Mouse (Mus musculus) T-helper 2 cell (primary cell): Measurements from ENCODE around the gene Gm5565.
"Not testable (repeated sequence)": the region's sequence is repeated elsewhere in the genome, so short reads cannot be mapped to it uniquely, and the experiment has no call there.

Source experiments
- in situ Hi-C: fragments of 300-600 bp; cut with MboI, MseI; formaldehyde crosslinking; loops from one replicate; pipeline ENCODE4 v1.15.1; 2025; ENCODE audit warnings: high pct_unique_total_duplicates

The Gm5565 gene

DNA sequence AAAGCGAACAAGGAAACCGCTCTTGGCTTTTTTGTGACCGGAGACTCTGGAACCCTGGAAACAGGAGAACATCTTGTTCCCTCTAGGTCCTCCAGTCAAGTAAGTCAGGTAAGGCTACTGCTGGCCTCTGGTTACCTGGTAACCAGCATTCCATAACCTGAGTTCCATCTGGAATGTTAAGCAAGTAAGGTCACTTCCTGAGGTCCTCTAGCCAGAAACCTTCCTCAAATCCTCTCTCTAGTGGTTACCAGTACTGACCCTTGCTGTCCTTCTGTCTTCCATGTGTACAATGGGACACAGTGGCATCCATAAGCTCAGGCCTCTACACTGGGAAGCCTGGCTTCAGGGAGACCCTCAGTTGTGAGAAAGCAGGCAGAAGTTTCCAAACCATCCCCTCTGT, at the start of gene Gm5565:
TSS of gene Gm5565 (minus strand) at position 101 of the 400 bp plus-strand sequence.
- in situ Hi-C loops, result not testable (repeated sequence)

DNA sequence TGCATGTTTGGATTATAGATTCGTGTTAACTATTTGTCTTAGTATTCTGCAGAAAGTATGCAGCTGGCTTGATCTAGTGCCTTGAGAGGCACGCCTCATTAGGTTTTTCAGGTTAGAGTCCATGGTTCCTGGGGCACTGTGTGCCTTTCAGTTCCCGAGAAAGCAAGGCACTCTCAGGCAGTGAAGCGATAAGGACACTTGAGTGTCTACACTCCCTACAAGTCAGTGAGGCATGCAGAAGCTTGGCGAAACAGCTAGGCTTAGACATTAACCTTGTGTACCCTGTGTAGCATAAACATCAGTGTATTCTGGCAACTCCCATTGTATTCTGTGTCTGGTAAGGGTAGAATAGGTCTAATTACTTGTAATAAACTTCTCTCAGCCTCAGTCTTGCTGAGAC, 45.2 kb upstream of the Gm5565 start:
- in situ Hi-C loops, result loop anchor here (5.0 to 25.0 kb wide), 3 partner anchors 87 to 1443 kb away; partner anchors contain the start of genes Tmem130, Trrap and Zscan25

DNA sequence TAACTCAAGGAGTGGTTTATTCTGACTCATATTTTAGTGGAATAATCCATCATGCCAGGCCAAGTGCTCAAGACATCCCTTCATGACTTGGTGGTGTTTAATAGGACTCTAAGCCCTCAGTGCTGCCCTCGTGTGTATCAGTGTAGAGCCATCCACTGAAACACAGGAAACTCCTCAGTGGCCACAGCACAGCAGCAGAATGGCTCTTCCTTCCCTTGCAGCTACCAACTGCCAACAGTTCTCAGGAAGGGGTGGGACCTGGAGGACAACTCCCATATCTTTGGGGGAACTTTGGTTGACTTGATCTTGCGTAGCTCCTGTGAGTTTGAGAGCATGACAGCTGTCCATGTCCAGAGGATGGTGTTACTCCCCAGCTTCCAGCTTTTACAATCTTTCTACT, 43.6 kb upstream of the Gm5565 start:
- in situ Hi-C loops, result loop anchor here (25.0 kb wide), 2 partner anchors 917 to 1442 kb away; partner anchors contain the start of genes Tmem130, Trrap and Zscan25

DNA sequence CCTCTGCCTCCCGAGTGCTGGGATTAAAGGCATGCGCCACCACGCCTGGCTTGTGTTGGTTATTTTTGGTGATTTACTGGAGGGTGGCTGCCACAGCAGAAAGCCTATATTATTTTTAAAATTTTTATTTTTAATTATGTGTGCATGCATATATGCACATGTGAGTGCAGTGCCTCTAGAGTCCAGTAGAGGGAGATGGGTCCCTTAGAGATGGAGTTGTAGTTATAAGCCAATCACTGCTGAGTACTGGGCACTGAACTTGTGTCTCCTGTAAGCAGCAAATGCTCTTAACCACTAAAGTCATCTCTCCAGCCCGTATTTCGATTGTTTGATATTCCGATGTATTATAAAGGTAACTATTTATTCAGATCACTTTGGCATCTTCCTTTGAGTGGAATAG, 40.2 kb upstream of the Gm5565 start:
- in situ Hi-C loops, result loop anchor here (25.0 kb wide), 2 partner anchors 913 to 1438 kb away; partner anchors contain the start of genes Tmem130, Trrap and Zscan25

DNA sequence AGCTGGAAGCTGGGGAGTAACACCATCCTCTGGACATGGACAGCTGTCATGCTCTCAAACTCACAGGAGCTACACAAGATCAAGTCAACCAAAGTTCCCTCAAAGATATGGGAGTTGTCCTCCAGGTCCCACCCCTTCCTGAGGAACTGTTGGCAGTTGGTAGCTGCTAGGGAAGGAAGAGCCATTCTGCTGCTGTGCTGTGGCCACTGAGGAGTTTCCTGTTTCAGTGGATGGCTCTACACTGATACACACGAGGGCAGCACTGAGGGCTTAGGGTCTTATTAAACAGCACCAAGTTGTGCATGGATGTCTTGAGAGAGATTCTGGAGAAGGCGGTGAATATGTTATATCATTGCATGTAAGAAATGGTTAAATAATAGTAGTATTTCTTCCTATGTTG, 39.2 kb upstream of the Gm5565 start:
- in situ Hi-C loops, result no loop called here

DNA sequence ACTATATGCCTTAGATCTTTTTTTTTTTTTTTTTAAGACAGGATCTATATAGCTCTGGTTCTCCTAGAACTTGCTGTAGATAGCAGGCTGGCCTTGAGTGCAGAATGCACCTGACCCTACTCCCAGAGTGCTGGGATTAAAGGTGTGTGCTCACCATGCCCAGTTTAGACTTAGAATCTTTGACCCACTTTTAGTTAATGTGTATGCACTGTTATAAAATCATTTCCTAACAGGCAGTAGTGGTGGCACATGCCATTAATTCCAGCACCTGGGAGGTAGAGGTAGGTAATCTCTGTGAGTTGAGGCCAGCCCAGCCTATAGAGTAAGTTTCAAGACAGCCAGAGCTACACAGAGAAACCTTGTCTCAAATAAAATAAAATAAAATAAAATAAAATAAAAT, 38.7 kb upstream of the Gm5565 start:
- in situ Hi-C loops, result no loop called here

DNA sequence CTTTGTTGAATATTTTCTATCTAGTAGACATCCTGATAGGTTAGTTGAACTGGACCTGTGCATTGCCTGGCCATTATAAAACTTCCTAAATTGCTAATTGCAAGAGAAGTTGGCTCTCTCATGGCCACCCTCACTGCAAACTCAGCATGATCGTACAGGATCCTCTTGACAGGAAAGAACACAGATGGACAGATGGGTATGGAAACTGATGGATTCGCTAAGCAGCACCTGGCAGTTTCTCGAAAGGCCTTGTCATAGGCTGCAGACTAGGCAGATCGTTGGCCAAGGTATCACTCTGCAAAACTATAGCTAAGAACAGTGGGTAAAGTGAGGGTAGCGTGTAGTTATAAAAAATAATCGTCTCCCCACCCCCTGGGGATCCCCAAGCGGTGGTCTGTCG, 33.0 kb upstream of the Gm5565 start:
- in situ Hi-C loops, result no loop called here

DNA sequence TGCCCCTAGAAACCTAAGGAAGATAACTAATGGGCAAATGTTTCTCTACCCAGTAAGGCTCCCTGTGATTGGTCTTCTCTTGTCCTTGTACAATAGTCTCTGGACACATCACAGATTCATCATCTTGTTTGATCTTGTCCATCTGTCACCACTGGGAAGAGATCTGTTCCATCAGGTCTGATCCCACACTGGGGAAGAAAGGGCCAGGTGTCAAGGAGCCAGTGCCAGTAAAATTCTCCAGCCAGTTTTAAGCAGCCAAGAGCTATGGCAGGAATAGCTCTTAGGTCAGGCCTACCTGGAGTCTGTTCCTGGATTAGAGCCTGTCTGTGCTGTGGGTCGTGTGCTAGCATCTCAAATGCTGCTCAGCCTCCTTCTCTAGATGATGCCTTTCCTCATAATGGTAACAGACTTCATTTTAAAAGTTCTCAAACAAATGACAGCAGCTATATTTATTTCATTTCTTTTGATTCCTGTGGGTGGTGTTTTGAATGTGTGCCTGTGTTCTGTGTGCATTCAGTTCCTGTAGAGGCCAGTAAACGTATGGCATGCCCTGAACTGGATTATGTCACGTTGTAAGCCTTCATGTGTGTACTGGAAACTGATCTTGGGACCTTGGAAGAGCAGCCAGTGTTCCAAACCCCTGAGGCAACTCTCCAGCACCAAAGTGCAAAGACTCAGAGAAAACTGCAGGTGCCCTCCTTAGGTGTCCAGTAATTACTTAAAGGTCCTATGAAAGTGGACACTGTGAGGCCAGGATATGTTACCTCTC, 30.3 kb upstream of the Gm5565 start:
- in situ Hi-C loops, result no loop called here

DNA sequence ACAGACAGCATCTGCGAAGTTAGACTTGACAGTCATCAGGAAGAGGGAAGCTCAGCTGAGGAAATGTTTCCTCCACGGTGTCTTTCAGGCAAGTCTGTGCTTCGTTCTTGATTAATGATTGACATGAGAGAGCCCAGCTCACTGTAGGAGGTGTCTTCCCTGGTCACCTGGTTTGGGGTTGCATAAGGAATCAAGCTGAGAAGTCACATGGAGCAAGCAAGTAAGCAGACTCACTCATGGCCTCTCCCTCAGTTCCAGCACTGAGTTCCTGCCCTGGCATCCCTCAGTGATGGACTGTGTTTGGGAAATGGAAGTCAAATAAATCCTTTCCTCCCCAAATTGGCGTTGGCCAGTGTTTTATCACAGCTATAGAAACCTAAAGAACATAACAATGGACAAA, 29.8 kb upstream of the Gm5565 start:
- in situ Hi-C loops, result no loop called here

DNA sequence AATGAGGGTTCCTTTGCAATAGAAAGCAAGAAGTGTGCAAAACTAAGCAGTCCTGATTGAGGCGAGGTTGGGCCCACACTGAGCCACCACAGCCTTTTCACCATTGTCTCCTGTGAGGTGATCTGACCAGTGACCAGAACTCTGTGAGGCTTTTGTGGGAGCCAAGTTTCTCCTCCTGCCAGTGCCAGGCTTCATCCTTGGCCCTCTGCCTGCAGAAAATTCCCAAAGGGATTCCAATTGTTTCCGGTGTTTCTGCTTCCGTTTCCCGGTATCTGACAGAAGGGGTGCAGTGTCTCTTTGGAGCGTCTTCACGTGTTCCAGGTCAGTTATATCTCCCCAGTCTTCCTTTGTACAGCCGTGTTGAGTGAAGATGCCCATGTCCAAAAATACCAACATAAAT, 28.4 kb upstream of the Gm5565 start:
- in situ Hi-C loops, result loop anchor here (10.0 kb wide), 1 partner anchor 296 kb away; the partner anchor contains the start of gene Gm6408

DNA sequence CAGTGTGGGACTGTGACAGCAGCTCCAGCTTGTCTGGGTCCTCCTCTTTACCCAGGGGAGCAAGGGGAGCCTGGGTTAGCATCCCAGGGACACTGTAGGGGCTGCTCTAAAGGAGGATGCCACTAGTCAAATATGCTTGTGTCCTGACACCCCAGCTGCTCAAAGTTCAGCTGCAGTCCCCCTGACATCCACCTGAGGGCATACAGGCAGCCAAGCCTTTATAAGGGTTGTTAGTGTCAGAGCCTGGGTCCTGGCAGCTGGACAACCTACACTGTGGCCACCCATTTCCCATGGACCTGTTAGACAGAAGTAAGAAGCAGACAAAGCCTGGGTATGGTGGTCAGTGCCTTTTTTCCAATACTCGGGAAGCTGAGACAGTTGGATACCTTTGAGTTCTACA, 27.8 kb upstream of the Gm5565 start:
- in situ Hi-C loops, result loop anchor here (10.0 kb wide), 1 partner anchor 297 kb away; the partner anchor contains the start of gene Gm6408

DNA sequence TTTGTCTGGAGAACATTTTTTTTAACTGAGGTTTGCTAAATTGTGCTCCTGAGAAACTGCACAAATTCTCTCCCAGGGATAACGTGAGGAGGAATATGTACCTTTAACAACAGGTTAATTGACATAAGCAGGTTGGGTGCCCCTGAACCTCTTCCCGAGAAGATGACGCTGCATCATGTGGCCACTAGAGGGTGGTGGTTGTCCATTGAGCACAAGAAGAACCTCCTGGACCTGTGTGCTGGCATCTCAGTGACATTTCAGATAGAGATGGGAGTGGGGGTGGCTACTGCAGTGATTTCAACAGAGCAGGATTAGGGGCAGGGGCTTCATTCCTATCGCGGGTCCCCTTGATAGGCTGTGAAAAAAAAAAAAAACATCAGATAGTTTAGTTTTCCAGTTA, 27.1 kb upstream of the Gm5565 start:
- in situ Hi-C loops, result loop anchor here (10.0 kb wide), 1 partner anchor 297 kb away; the partner anchor contains the start of gene Gm6408

DNA sequence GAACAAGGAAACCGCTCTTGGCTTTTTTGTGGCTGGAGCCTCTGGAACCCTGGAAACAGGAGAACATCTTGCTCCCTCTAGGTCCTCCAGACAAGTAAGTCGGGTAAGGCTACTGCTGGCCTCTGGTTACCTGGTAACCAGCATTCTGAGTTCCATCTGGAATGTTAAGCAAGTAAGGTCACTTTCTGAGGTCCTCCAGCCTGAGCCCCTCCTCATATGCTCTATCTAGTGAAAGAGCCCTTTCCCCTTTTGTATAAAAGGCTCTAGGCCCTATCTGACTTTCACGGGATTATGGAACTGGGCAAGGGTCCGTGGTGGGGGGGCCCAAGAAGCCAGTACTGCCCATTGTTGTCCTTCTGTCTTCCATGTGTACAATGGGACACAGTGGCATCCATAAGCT, 24.9 kb upstream of the Gm5565 start, which contains the start of gene 1700001J03Rik:
TSS of gene 1700001J03Rik (minus strand) at position 101 of the 400 bp plus-strand sequence.
- in situ Hi-C loops, result loop anchor here (10.0 kb wide), 1 partner anchor 300 kb away; the partner anchor contains the start of gene Gm6408

DNA sequence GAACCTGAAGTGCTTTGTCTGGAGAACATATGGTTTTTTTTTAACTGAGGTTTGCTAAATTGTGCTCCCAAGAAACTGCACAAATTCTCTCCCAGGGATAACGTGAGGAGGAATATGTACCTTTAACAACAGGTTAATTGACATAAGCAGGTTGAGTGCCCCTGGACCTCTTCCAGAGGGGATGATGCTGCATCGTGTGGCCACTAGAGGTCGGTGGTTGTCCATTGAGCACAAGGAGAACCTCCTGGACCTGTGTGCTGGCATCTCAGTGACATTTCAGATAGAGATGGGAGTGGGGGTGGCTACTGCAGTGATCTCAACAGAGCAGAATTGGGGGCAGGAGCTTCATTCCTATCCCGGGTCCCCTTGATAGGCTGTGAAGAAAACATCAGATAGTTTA, 12.4 kb upstream of the Gm5565 start:
- in situ Hi-C loops, result not testable (repeated sequence)

DNA sequence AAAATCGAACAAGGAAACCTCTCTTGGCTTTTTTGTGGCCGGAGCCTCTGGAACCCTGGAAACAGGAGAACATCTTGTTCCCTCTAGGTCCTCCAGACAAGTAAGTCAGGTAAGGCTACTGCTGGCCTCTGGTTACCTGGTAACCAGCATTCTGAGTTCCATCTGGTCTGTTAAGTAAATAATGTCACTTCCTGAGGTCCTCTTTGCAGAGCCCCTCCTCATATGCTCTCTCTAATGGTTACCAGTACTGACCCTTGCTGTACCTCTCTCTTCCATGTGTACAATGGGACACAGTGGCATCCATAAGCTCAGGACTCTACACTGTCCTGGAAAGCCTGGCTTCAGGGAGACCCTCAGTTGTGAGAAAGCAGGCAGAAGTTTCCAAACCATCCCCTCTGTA, 10.3 kb upstream of the Gm5565 start, which contains the start of gene Gm6309:
TSS of gene Gm6309 (minus strand) at position 101 of the 400 bp plus-strand sequence.
- in situ Hi-C loops, result not testable (repeated sequence)

DNA sequence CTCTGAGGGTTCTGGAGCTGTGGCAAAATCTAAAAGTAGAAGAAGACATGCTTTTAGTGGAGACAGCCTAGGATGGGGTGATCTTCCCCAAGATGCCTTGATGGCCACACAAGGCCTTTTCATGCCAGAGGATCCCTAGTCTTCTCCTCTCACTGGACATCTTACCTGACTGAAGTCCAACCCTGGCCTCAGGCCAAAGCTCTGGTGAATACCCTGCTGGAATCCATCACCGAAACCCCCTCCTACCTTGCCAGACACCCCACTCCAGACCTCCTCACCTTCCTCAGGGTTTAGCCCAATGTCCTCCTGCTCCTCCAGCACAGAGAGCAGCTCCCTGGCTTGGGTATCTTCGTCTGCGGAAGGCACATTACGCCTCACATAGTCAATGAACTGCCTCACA, 2.0 kb downstream of the Gm5565 start:
- in situ Hi-C loops, result loop anchor here (5.0 kb wide), 1 partner anchor 324 kb away; the partner anchor contains the start of gene Gm6408

DNA sequence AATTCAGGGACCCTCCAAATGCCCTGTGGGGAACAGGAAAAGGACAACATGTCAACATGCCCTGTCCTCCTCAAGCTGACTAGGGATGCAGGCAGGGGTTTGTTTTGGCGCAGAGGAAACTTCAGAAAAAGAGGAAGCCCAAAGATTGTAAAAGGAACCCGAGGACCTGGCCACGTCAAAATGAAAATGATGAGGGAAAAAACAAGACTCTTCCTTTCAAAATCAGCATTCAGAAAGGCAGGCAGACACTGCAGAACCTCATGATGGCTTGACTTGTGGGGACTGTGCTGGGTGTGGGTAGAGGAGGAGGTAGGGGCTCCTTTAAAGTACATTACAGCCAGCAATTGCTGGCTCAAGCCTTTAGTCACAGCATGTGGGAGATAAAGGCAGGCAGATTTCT, 9.9 kb downstream of the Gm5565 start:
- in situ Hi-C loops, result no loop called here

DNA sequence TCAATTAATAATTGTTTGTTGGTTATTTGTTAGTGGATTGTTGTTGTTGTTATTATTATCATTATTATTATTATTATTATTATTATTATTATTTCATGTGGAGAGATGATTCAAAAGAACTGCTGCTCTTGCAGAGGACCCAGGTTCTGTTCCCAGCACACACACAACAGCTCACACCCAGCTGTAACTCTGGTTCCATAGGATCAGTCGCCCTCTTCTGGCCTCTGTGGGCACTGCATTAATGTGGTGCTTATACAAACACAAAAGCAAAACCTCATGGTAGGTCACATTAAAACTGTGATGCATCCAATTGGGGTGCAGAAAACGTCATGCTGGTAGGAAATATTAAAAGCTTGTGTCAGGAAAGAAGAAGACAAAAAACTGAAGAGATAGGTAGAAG, 12.4 kb downstream of the Gm5565 start:
- in situ Hi-C loops, result no loop called here
